Mouse (Mus musculus): ENCODE data around the gene Tekt3. TPM values are rescaled to one million over a fixed set of nuclear protein-coding genes. Genes with fewer than 3 reads are reported as not detected.

Tekt3 gene
- total and polyA plus RNA-seq, 3 experiments, result not detected

DNA sequence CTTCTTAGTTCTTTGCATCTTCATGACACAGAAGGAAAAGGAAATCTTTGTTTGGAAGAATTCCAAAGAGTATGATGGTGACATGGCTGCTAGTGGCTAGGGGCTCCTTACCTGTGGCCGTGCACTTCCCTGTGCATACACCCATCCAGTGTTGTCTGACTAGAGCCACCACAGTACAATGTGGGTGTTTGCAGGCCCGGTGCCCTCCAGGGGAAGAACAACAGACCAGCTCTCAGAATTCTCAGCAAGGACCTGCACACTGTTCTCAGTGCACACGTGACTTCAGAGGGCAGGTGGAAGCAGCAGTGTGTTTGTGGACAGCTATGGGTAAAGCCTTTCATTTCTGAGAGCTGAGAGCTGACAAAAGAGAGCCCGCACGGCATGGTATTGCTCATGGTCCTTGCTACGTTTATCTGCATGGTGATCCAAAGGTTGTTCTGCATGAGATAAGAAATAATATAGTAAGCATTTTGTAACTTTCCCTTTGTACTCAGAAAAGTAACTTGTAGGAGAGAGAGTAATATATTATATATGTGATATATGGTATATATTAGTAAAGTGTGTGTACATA lies 11.0 kb upstream of the Tekt3 start:
- no peak overlapping the region for H3K27ac ChIP-seq (ENCODE audit: control insufficient read depth, low read depth, low read length)
- no peaks in the 10 kb centered on the region for H3K4me1 ChIP-seq (ENCODE audit: control insufficient read depth in 1 of 2, insufficient read depth in 2 of 2, low read length in 2 of 2)
- H3K36me3 ChIP-seq (ENCODE audit: control insufficient read depth in 1 of 2, insufficient read depth in 2 of 2, low read length in 2 of 2), result no peaks in the 10 kb centered on the region

DNA sequence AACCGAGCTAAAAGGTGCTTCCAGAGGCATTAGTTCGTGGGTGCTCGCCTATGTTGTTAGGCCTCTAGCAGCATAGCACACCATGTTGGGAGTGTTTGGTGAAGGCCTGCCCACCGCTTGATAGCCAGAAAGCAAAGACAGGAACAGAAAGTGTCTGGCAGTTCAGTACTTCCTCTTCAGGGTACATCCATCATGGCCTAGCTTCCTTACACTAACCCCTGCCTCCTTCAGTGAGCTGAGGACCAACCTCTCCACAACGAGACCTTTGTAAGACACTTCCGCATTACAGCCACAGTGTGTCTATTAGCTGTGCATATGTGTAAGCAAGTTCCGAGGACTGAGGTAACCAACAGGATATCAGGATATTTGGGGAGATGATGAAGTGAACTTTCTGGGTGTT lies 10.4 kb upstream of the Tekt3 start:
- Histone ChIP-seq H3K4me1 (ENCODE audit: control insufficient read depth in 1 of 2, insufficient read depth in 2 of 2, low read length in 2 of 2) (no peaks in the 10 kb centered on the region), H3K9me3 (replicated peaks; ENCODE audit: insufficient read depth, low read length) (no peaks in the 10 kb centered on the region), H3K36me3 (ENCODE audit: control insufficient read depth in 1 of 2, insufficient read depth in 2 of 2, low read length in 2 of 2) (no peaks in the 10 kb centered on the region), H3K79me2 (ENCODE audit: control insufficient read depth, insufficient read depth, low read length, poor library complexity) (no peaks in the 10 kb centered on the region), H3K27me3 (ENCODE audit: control insufficient read depth in 1 of 2, insufficient read depth in 2 of 2, low read length in 2 of 2) (no peaks in the 10 kb centered on the region), H3K4me3 (ENCODE audit: control insufficient read depth in 1 of 2, insufficient read depth in 1 of 2, low read depth in 2 of 2, low read length in 2 of 2) (no peak overlapping the region), H3K27ac (ENCODE audit: control insufficient read depth, low read depth, low read length) (no peak overlapping the region), H3K9ac (ENCODE audit: control insufficient read depth, low read depth, low read length, poor library complexity, severe bottlenecking) (no peak overlapping the region)
- no peak for TF ChIP-seq ETS1 (IDR thresholded peaks at IDR 0.05; ENCODE audit: low read depth, low read length)
- TF ChIP-seq BHLHE40 (IDR thresholded peaks at IDR 0.05; ENCODE audit: borderline replicate concordance, low read depth, low read length), result no peak
- no peak for TF ChIP-seq ZC3H11A (IDR thresholded peaks at IDR 0.05; ENCODE audit: low read depth, low read length)
- TF ChIP-seq HCFC1 (IDR thresholded peaks at IDR 0.05; ENCODE audit: low read depth, low read length), result no peak
- TF ChIP-seq JUND (IDR thresholded peaks at IDR 0.05; ENCODE audit: low read depth, low read length), result no peak
- DNase-seq (ENCODE audit: low read depth, low spot score), result no peak

More for the DNA sequence above, 11.0 kb upstream of the Tekt3 start:
- Histone ChIP-seq H3K9me3 (replicated peaks; ENCODE audit: insufficient read depth, low read length) (no peaks in the 10 kb centered on the region), H3K9ac (ENCODE audit: control insufficient read depth, low read depth, low read length, poor library complexity, severe bottlenecking) (no peak overlapping the region), H3K27me3 (ENCODE audit: control insufficient read depth in 1 of 2, insufficient read depth in 2 of 2, low read length in 2 of 2) (no peaks in the 10 kb centered on the region), H3K4me3 (ENCODE audit: control insufficient read depth in 1 of 2, insufficient read depth in 1 of 2, low read depth in 2 of 2, low read length in 2 of 2) (no peak overlapping the region), H3K79me2 (ENCODE audit: control insufficient read depth, insufficient read depth, low read length, poor library complexity) (no peaks in the 10 kb centered on the region)
- TF ChIP-seq MXI1 (IDR thresholded peaks at IDR 0.05; ENCODE audit: low read depth, low read length), result no peak
- no peak for TF ChIP-seq MYC (IDR thresholded peaks at IDR 0.05; ENCODE audit: low read depth, low read length)
- no peak for TF ChIP-seq TAL1 (IDR thresholded peaks at IDR 0.05; ENCODE audit: low read length)
- TF ChIP-seq HCFC1 (IDR thresholded peaks at IDR 0.05; ENCODE audit: low read depth, low read length), result no peak
- no peak for TF ChIP-seq TBP (IDR thresholded peaks at IDR 0.05; ENCODE audit: low read depth, low read length)
- no peak for TF ChIP-seq USF1 (IDR thresholded peaks at IDR 0.05; ENCODE audit: low read depth, low read length)
- TF ChIP-seq GATA1 (IDR thresholded peaks at IDR 0.05; ENCODE audit: low read depth, low read length), result no peak
- no peak for TF ChIP-seq CTCF (IDR thresholded peaks at IDR 0.05 in 2 of 3, conservative IDR thresholded peaks at IDR 0.05 in 1 of 3; ENCODE audit: control insufficient read depth in 1 of 3, insufficient read depth in 1 of 3, low read depth in 2 of 3, low read length in 3 of 3, poor library complexity in 1 of 3, severe bottlenecking in 1 of 3)
- no peak for TF ChIP-seq ETS1 (IDR thresholded peaks at IDR 0.05; ENCODE audit: low read depth, low read length)
- TF ChIP-seq MYB (IDR thresholded peaks at IDR 0.05; ENCODE audit: low read depth, low read length), result no peak
- TF ChIP-seq MAZ (IDR thresholded peaks at IDR 0.05; ENCODE audit: low read depth, low read length), result no peak
- no peak for TF ChIP-seq UBTF (IDR thresholded peaks at IDR 0.05; ENCODE audit: borderline replicate concordance, insufficient read depth, low read depth, low read length)
- no peak for TF ChIP-seq POLR2A (IDR thresholded peaks at IDR 0.05; ENCODE audit: control insufficient read depth in 1 of 2, insufficient read depth in 1 of 2, low read depth in 1 of 2, low read length in 2 of 2, poor library complexity in 1 of 2)
- no peak for TF ChIP-seq CHD2 (IDR thresholded peaks at IDR 0.05; ENCODE audit: low read length)
- no peak for TF ChIP-seq GABPA (IDR thresholded peaks at IDR 0.05; ENCODE audit: low read depth, low read length)
- no peak for DNase-seq (ENCODE audit: low read depth, low spot score)

Measured in MEL (cell line).